Mouse (Mus musculus) layer of hippocampus, adult 18-20 months (tissue): ENCODE results near the gene Mtnr1b. TPM values are rescaled to one million over a fixed set of nuclear protein-coding genes. Genes with fewer than 3 reads are reported as not detected.
A peak's percentile ranks its signal among the peaks of the same experiment; 100 is the strongest.
"Not testable (repeated sequence)": the region's sequence is repeated elsewhere in the genome, so short reads cannot be mapped to it uniquely, and the experiment has no call there.

Experiments used
- DNase-seq, 2 experiments: peaks; one replicate each; pipeline ENCODE4 v3.0.0; 2022; ENCODE audit warnings: low spot score in 2 of 2
- long read RNA-seq: library from polyadenylated mRNA; stranded (forward); transcript quantifications from one replicate; pipeline ENCODE4 v2.0.0, GENCODE M21; 2021
- total RNA-seq, 2 experiments: library from RNA; stranded (reverse); gene quantifications; 2 replicates each; pipeline ENCODE4 v1.2.3; 2021

Gene Mtnr1b
- not detected for total RNA-seq
- long read RNA-seq: 0 reads

- no peak for DNase-seq
Observed at GRCm38 (mm10) chr9:15874506-15875160, at the start of gene Mtnr1b. TSS of gene Mtnr1b (minus strand) at chr9:15874556.

DNA sequence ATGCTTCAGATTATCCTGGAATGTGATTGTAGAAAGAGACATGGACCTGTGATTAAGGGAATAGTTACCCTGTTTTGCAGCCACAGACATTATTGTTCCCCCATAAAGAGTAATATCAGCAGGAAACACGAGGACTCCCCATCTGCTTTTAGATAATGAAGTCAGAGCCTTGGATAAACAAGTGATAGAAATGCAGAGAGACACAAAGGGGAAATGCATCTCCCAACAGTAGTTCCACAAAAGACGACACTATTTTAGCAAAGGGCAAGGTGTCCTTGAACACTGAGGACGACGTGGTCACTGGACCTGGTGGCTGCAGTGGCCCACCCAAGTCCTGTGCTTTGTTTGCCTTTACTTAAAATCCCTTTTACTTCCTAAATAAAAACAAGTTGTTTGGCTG is 45.9 kb upstream of the Mtnr1b start:
- no peak for DNase-seq

DNA sequence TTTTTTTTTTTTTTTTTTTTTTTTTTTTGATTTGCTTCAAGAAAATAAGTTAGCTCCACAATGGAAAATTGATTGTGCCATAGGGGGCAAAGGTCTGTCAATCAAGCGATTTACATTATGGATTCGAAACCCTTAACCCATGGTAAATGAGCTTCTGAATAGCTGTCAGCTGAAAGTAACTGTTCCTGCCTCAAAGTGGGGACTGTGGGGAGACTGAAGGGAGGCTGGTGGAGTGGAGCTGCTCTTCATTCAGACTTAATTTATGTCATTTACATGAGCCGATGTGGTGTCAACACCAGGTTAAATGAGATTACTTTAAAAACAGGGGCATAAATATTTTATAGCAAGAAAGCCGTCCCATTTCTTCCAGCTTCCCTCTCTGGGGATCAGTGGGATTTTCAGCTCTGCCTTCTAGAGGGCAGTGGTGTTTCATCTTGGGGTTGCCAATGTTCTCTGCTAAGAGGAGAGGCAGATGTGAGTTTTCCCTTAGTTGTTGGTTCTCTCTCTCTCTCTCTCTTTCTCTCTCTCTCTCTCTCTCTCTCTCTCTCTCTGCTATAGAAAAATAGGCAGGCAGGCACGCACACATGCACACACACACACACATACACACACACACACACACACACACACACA is 45.1 kb upstream of the Mtnr1b start:
- DNase-seq: peak in 1 of 2 experiments; percentile 22

DNA sequence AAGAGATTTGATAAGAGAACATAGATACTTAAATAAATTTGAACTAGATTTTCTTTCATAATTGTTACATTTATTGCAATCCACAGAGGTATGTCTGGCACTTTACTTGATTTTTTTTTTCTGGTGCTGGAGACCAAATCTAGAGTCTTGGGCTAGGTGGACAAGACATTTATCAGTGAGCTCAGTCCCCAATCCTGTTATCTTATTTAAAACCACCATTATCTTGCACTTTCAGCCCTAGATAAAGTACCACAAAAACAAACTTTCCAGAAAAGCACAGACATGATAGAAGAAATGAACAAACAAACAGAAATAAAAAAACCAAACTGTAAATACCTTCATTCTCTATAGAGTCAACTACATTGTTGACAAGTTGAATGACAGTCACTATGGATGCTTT is 42.2 kb upstream of the Mtnr1b start:
- no peak for DNase-seq

DNA sequence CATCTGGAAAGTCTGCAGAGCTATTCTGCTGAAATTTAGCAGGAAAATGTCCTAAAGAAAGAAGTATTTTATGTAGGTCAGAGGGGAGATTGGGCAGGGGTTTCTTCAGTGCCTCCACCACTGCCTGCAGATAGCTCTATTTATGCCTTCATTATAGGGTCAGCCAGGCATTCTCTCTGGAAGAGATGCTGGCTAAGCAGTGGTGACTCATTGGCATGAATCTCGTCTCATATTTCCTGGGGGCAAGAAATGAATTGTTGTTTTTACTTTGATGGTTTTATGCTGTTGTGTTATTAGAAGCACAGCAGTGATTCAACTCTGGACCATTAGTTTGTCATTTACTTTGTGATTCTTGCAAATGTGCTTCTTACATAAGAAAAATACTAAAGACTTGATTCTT is 38.4 kb upstream of the Mtnr1b start:
- no peak for DNase-seq

DNA sequence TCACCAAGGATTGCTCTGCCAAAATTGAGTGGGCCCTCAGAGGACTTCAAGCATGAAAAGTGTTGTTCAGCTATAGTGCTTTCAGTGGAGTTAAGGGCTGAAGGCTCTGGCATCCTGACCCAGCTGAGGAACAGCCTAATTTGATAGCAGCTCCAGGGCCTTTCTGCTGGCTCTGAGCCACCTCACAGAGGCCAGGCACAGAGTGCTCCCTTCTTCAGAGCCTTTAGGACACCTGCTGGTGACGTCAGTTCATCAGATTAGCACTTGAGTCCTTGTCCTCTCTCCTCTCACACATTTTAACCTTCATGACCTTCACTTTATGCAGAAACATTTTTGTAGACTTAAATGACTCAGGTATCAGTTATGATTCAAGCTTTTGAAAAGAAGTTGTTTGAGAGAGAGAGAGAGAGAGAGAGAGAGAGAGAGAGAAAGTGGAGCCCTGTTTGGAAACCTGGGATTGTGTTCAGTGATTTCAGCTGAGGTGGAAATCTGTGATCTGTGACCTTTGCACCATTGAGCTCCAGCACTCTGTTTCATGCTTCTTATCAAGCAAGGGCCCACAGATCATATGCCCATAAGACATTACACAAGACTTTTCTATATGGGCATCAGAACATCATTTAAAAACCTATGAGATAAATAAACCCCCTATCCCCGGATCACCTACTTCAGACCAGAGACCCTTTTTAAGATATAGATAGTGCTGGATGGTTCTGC is 35.2 kb upstream of the Mtnr1b start:
- no peak for DNase-seq

DNA sequence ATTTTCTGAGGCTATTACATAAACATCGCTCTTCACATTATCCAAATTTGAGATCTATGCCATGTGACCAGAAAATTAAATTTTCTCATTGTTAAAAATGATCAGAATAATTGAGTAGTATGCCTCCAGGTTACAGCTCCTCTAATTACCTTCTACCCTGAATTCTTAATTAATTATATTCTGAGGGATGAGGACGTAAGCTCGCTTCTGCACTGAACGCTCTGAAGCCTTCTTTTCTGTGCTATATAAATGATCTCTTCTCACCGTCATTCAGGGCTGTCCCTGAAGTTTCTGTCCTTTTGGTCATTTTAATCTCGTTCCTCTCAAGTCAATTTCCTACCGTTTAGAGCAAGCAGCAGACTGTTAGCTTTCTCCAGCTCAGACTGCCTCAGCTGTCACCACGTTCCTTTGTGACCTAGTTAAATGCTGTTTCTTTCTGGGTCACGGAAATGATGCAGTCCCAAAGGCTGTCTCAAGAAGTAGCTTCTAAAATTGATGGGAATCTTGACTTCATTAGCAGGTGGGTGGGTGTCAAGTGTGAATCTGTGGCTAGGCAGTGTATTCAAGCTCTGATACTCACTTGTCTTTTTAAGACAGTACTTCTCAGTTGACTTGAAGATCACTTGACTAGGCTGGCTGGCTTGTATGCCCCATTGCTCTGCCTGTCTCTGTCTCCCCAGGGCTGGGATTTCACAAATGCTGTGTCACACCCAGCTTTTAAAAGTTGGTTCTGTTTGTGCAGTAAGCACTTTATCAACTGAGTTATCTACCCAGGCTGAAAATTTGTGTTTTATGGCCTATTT is 29.8 kb upstream of the Mtnr1b start:
- no peak for DNase-seq

GRCm38 (mm10) chr9:15898112-15898511 is 23.8 kb upstream of the Mtnr1b start:
- no peak for DNase-seq

GRCm38 (mm10) chr9:15886756-15887155 is 12.4 kb upstream of the Mtnr1b start:
- no peak for DNase-seq

GRCm38 (mm10) chr9:15880754-15881153 is 6.4 kb upstream of the Mtnr1b start:
- no peak for DNase-seq

DNA sequence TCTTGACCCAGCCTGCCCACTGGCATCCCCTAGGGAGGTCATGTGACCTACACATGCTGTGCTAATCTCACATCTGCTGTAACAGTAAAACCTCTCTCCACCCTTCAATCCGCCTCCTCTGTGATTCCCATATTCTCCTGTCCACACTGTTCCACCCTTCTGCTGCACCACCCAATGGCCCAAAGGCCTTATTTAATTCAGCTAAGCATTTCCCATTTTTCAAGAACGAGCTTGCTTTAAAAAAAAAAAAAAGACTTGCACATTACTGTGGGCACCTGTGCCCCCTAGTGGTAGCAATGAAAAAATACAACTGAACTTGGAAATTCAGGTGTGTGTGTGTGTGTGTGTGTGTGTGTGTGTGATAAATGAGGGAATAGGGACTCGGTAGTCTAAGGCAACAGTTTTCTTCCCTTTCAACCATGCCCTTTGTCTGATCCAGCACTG is 5.8 kb upstream of the Mtnr1b start:
- peak in 1 of 2 experiments; percentile 23 for DNase-seq

DNA sequence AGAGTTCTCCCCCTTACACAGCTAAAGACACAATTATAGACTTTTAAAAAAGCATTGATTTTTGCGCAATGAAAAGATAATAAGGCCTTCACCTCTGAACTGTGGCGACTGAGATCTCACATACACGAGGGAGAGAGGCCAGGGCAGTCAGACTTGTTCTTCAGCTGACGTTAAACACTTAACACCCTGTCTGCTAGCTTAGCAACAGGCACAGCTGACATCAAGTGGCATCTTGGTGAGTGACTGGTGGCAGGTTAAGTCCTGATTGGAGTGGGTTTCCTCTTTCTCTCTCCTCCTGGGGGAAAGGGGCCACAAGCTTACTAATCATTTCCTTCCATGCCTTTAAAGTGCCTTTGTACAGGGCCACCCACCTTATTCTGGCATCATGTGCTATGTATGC is 4.3 kb downstream of the Mtnr1b start:
- DNase-seq: no peak

- no peak for DNase-seq
Observed at GRCm38 (mm10) chr9:15869456-15869855, 4.9 kb downstream of the Mtnr1b start.

- no peak for DNase-seq
Observed at GRCm38 (mm10) chr9:15866280-15867072, 7.9 kb downstream of the Mtnr1b start.

- DNase-seq: no peak
Observed at GRCm38 (mm10) chr9:15861402-15861801, 13.0 kb downstream of the Mtnr1b start.

DNA sequence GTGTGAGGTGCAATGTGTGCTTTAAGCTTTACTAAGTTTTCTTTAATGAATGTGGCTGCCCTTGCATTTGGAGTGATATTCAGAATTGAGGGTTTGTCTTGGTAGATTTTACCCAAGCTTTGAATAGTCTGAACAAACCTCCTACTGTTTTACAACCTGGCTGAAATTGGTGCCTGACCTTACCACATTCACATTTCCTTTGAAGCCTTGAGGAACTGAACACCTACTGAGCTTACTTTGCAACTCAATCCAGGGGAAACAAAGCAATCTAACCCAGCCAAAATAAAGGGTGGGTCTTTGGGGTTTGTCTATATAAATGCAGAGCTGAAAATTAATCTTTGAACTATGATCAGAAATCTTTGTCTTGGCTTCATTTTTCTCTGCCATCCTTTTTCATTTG is 23.6 kb downstream of the Mtnr1b start:
- DNase-seq: no peak

- no peak for DNase-seq
Observed at GRCm38 (mm10) chr9:15845390-15845789, 29.0 kb downstream of the Mtnr1b start.

DNA sequence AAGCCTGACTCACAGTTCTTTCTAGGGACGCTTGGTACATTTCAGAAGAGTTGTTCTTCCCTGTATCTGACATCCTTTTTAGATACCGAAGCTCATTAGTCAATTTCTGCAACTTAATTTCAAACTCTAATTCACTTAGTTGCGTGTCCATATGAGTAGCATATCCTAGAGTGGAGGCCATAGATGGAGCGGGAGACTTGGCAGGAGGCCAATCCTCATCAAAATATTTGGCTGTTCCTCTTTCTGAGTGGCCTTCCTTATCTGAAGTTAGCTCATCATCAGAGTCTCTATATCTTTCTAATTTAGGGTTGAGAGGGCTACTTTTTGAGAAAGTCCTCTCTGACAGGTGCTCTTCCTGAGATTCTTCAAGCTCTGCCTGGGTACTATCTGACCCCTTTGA is 29.4 kb downstream of the Mtnr1b start:
- not testable (repeated sequence) for DNase-seq

DNA sequence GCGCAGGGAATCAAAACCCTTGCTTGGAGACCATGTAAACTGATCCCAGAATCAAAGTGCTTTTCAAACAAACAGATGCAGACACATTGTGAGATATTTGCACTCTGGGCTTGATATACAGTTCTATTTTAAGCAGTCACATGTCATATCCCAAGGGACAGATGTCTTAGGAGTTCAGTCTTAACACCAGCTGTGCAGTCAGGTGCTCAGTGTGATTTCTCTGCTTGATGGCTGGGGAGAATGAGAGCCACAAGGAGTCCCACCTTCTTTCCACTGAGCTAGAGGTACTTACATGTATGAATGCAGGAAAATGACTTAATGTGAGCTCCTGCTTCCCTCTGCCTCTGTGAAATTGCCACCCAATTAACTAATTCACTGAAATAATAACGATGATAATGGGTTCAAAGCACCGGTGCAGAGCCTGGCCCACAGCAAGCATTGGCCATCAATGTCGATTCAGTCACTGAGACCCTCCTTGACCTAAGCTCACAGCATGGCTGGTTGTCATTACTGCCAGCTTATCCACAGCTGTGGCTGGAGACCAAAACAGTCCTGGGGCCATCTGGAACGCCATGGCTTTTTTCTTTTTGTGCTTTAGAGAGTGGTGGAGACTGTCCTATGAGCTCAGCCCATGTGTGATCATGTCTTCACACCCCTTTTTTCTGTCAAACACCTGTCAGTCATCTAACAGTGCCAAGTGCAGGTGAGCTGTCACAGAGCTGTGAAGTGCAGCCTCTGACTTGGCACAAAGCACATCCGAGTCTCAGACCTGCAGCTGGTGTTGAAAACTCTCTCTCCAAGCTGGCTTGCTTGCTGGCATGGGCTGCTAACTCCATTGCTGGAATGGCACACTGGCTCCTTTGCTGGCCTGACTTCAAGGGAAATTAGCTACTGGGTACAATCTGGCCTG is 61.1 kb downstream of the Mtnr1b start:
- peak in 1 of 2 experiments; percentile 39 for DNase-seq

DNA sequence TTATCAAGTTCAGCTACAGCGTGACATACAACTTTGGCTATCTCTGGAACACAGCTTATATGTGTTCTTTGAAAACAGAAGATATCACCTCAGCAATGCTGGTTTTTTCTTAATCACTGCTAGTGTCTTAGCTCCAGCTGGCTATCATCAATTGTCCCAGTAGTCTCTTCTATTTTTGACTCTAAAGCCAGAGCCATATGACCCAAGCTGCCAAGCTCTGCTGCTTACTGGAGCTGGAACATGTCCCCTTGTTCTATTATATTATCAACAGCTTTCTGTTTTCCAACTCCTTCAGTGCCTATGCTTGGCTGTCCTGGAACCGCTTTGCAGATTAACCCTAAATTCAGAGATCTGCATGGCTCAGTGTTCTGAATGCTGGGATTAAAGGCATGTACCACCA is 70.1 kb downstream of the Mtnr1b start:
- DNase-seq: no peak
